Mouse (Mus musculus): Measurements from ENCODE around the gene Ganab.

GRCm38 (mm10) chr19:8962256-8962655 lies 64.4 kb downstream of the Ganab start:
- no peak for TF ChIP-seq USF1 (IDR thresholded peaks at IDR 0.05; ENCODE audit: low read depth)
- TF ChIP-seq CTCF (IDR thresholded peaks at IDR 0.05; ENCODE audit: control insufficient read depth, insufficient read depth, insufficient read length) = no peak
- no peak for TF ChIP-seq CEBPB (IDR thresholded peaks at IDR 0.05; ENCODE audit: low read depth)
- TF ChIP-seq MYOD1 (IDR thresholded peaks at IDR 0.05; ENCODE audit: control insufficient read depth, insufficient read length, low read depth) = no peak
